Mouse (Mus musculus) right cerebral cortex, postnatal 10 days (tissue): ENCODE measurements around the gene Ksr2.
A peak's percentile ranks its signal among the peaks of the same experiment; 100 is the strongest.

Experiments
- DNase-seq, 2 experiments: peaks; one replicate each; pipeline ENCODE4 v3.0.0; 2021; ENCODE audit warnings: low spot score in 2 of 2

Gene Ksr2

DNA sequence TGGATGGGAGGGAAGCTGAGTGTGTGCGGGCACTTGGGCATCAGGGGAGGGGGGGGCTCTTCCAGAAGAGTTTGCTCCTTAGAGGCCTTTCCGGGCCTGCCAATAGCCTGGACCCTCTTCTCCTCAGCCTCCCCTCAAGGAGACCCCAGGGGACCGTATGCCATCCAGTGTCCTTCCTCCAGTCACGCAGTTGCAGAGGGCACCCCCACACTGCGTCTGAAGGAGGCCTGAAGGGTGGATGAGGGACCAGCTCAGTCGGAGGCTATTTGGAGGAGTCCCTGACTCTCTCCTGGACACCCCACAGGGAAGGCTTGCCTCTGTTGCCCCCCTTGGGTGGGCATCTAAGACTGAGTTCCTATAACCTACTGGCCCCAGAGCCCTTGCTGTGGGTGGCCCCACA, 367.4 kb downstream of the Ksr2 start:
- DNase-seq, result no peak

DNA sequence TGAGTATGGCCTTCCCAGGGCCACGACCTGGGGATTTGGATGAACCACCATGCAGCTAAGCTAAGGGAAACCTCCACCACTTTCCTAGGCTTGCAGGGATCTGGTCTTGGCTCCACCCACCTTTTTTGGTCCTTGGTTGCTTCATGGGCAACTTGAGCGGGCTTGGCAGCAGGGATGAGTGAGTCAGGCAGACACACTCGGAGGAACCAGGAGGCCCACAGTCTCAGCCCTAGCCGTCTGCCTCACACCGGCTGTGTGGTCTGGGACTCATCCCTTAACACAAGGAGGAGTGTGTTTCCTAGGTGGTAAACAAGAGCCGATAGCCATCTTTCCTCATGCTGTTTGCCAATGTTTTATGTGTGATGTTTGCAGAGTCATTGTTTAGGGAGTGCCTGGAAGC, 376.3 kb downstream of the Ksr2 start:
- DNase-seq, result peak; percentile 40 to 47

DNA sequence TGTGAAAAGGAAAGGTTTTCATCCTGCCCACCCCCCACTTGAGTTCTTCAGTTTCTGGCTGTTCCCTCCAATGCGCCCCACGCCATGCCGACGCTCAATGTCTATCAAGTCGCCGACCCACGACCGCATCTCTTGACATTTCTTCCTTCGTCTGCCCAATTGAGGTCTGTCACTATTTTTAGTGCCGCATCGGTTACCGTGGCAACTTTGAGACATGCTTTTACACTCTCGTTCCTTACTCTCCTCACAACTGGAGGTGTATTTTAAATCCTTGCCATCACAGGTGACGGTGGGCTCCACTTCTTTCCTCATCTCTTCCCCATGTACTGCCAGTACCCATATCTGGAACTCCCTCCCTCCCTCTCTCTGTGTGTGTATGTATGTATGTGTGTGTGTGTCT, 378.1 kb downstream of the Ksr2 start:
- peak; percentile 48 to 53 for DNase-seq

DNA sequence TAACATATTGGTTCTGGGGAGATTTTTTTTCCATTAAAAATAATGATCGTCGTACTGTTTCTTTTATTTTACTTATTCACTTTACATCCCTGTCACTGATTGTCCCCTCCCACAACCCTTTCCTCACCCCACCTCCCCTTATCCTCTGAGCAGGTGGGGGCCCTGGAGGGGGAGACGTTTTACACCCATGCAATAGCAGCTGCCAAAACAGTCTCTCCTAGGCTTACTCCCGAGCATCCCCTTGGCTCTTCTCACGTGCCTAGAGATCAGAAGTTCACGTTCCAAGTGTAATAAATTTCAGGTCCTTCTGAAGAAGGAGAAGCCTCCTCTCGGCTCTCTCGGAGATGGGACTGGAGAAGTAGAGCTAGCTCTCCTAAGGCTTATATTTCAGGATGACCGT, 387.0 kb downstream of the Ksr2 start:
- DNase-seq, result no peak

DNA sequence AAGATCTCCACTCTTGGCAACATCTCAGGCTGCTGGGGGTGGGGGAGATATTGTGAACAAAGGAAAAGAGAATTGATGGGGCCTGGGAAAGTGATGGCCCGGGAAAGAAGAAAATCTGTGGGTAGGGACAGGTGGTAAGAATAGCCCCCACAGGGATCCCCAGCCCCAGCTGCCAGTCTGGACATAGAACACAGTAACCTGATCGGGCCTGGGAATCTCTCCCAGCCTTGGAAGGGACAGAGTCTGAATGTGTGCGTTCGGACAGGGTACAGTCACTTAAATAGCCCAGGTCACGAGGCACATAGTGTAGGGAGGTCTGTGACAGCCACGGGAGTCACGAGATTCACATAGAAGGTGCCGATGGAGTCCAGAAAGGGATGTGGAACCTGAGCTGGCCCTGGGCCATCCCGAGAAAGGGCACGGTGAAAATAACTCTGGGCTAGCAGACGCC, 388.3 kb downstream of the Ksr2 start:
- no peak for DNase-seq

DNA sequence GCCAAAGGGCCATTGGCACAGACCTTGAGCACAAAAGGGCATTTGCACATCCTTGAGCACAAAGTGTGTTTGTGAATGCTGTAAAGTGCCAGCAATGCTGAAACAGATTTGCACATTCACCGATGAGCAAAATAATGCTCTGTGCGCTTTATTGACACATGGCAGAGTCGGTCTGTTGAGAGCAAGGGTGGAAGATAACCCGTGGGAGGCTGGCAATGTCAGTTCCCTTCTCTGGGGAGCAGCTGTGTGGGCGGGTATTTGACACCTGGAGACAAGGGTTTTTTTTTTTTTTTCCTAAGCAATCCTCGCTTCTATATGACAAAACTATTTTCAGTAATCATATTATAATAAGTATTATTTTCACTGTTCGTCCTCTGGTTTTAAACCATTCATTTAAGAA, 389.8 kb downstream of the Ksr2 start:
- DNase-seq, result peak in 1 of 2 experiments; percentile 44

DNA sequence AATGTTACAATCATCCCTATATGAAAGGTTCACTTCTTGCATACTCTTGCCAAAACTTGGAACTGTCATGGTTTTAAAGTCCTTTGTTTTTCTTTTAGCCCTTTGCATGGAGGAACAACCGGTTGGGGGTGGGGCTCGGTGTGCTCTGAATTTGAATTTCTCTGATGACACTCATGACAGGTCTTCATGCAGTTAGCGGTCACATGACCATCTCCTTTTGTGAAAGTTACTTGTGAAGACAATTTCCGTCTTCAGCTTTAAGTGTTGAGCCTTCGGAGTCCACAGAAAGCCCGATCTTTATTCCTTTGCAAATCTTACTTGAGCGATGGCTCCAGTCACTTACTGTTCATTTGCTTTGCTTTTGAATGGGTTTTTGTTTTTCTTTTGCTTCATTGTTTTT, 397.1 kb downstream of the Ksr2 start:
- DNase-seq, result no peak

DNA sequence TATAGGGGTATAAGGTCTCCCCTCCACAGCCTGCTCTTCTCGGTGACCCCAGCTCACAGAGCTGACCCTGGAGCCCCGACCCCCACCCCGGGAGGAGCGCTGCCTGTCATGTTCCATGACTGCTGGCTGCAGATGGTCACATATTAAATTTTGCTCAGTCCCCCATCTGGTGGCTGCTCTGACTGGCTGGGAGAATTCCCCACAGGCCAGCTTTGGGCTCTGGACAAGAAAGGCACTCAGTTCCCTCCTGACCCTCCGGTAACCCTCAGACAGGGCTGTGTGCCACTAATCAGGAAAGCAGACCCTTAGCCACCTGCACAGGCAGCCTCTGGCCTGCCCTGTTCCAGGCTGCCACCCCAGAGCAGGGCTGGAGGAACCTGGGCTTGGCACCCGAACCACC, 405.0 kb downstream of the Ksr2 start:
- DNase-seq, result no peak

DNA sequence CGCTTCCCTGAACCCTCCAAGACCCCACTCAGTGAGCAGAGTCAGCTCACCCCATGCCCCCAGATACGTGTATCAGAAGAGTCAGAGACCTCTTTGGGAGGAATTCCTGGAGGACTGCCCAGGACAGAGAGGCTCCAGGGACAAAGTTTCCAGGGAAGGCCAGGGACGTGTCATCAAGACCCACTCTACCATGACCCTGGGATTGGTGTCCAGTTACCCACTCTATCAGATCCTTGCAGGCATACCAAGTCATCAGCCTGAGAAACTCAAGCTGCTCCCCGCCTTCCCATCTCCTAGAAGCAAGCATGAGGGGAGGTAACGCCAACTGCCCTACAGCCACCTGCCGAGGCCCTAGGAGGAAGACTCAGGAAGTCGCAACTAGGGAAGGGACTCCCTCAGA, 406.6 kb downstream of the Ksr2 start:
- no peak for DNase-seq

DNA sequence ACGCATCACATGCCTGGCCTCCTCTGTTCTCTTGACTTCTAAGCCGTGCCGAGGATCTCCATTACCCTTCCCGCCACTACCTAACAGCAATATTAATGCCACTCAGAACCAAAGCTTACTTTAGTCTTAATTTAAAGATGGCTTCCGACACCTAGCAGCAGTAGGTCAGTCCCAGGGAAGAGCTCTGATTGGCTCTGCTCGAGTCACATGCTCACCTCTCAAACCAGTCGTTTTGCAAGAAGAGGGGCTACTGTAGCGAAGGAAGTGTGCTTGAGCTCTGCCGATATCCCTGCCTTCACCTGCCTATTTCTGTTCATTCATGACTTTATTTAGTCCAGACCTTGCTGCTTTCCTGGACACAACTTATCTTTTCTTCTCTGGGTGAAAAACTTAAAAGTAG, 410.0 kb downstream of the Ksr2 start:
- no peak for DNase-seq

DNA sequence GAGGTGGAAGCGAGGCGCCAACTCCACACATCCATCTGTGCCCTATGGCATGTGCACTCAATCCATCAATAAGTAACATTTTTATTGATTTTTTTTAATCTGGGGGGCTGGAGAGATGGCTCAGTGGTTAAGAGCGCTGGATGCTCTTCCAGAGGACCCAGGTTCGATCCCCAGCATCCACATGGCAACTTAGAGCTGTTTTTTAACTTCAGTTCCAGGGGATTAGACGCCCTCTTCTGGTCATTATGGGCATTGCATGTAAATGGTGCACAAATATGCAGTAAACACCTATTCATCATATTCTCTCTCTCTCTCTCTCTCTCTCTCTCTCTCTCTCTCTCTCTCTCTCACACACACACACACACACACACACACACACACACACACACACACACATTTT, 410.7 kb downstream of the Ksr2 start:
- DNase-seq, result no peak
